Mouse (Mus musculus) urinary bladder, postnatal 10 days (tissue): ENCODE results near the gene Dbil5.
"Not testable (repeated sequence)": the region's sequence is repeated elsewhere in the genome, so short reads cannot be mapped to it uniquely, and the experiment has no call there.

Source experiments
- DNase-seq: peaks from one replicate; pipeline ENCODE4 v3.0.0; 2022; ENCODE audit warnings: low spot score

Gene Dbil5

GRCm38 (mm10) chr11:76217390-76217800 is at the start of gene Dbil5, which contains the start of gene Gemin4:
Gene Dbil5 (plus strand): TSS chr11:76217608.
Gene Gemin4 (minus strand): TSS chr11:76217664.
- peak; percentile 90 for DNase-seq

DNA sequence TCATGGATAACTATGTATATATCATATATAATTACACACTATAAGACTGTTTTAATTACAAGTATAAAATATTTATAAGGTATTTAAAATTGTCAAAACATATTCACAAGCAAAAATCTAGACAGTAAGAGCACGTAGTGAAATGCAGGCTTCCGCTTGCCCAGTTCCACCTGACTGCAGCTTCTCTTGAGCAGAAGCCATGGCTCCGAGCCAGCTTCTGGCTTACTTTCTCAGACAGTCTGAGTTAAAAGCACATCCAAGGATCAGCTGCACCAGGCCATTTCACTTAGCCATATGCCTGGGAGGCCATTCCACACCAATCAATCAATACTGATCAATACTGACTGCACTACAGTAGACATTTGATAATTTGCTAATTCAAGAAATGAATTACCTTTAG is 48.4 kb upstream of the Dbil5 start:
- no peak for DNase-seq

DNA sequence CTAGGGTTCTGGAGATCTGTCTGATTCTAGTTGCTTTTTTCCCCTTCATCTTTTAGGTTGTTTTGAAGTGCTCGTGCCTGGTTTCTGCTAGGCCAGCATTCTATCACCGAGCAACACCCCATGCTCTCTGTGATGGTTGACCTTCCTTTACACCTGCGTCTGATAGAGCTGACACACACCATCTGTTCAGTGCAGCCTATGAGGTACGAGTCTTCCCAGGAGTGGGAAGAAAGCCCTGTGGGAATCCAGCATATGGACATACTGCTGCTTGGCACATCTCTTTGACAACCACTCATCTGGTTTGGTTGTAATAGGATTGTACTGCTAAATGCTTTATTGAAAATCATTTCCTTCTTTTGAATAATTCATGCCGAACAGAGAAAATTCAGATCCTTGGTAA is 47.2 kb upstream of the Dbil5 start:
- no peak for DNase-seq

DNA sequence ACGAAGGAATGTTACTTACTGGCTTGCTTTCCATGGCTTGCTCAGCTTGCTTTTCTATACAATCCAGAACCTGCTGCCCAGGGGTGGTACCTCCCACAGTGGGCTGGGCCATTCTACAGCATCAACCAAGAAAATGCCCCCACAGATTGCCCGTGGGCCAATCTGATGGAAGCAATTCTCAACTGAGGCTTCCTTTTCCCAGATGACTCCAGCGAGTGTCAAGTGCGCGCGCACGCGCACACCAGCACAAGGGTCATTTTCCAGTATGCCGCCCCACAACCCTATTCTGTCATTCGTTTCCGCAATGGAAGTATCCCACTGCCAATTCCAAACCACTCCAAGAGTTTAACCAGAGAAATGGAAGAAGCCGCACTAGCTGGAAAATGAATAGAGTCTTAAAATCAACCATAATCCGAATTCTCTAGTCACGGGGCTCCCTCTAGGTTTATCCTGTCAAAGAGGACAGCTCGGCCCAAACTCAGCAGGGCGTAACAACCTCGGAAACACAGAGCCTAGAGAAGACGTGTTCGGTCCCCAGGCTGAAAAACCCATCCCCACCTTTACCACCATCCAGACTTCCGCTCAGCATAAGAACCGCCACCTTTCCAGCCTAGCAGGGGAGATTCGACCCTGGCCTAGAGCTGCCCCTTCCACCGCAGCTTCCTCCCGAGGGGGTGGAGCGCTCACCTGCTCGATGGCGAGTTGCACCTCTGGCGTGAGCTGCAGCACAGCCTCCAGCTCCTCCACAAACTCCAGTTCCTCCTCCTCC is 38.5 kb upstream of the Dbil5 start:
- DNase-seq, result no peak

- DNase-seq, result peak; percentile 39
Measured at GRCm38 (mm10) chr11:76179495-76180145, 37.8 kb upstream of the Dbil5 start, which contains the start of the genes Vps53 and Fam57a. Gene Vps53 (minus strand): TSS chr11:76179647. Gene Fam57a (plus strand): TSS chr11:76179671.

DNA sequence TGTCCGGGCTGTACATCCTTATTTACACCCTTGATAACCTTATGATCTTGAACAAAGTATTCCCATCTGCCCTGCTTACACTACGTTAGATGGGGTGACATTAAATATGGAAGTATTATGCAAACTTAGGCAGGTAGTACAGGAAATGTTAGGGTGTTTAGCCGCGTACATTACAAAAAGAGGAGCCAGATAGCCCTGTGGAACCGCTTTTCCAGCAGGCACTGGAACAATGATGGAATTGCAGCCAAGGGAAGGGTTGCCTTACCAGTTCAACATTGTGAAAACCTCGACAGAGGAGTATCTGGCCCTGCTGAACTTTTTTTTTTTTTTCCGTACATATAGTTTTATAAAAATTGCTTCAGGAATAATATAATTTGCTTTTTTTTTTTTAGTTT is 37.3 kb upstream of the Dbil5 start:
- no peak for DNase-seq

DNA sequence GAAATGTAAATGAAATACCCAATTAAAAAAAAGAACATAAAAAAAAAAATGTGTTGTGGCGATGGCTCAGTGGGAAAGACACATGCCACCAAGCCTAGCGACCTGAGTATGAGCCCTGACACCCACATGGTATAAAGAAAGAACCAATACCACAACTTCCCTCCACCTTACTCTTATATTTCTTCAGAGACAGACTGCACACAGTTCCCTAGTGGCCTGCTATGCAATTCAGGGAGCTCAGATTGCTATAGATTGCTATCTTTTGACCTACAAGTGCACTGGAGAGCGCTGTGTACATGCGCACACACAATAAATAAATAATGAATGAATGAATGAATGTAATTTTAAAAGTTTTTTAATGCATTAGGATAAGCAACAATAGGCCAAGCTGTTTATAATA is 33.7 kb upstream of the Dbil5 start:
- DNase-seq, result no peak

- no peak for DNase-seq
Measured at GRCm38 (mm10) chr11:76186908-76187307, 30.5 kb upstream of the Dbil5 start.

DNA sequence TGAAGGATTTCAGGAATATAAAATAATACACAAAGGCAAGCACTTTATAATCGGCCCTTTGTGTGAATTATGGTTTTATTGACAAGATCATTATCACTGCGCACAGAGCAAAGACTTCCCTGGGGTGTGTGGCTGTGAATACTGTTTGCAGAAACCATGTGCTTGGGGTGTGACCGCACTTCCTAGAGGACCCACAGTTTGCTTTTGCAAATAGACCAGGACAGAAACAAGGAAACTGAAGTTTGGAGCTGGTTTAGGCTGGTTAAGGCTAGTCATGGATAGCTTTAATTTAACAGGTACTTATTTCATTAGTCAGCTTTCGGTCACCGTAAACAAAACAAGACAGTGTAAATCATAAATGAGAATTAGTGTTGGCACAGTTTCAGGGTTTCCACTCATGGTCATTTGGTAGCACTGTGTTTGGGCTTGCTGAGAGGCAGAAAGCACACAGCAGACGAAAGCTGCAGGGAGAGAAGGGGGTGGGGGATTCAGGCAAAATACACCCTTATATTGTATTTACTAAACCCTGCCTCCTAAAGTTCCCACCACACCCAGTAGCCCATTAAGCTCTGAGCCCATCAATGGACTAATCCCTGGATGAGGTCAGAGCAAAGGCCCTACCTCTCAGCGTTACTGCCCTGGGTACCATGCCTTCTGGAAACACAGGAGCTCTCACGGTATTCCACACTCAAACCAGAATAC is 21.0 kb upstream of the Dbil5 start:
- DNase-seq, result no peak

GRCm38 (mm10) chr11:76196977-76197469 is 20.4 kb upstream of the Dbil5 start:
- no peak for DNase-seq

- peak; percentile 40 for DNase-seq
Measured at GRCm38 (mm10) chr11:76201761-76202674, 15.4 kb upstream of the Dbil5 start.

DNA sequence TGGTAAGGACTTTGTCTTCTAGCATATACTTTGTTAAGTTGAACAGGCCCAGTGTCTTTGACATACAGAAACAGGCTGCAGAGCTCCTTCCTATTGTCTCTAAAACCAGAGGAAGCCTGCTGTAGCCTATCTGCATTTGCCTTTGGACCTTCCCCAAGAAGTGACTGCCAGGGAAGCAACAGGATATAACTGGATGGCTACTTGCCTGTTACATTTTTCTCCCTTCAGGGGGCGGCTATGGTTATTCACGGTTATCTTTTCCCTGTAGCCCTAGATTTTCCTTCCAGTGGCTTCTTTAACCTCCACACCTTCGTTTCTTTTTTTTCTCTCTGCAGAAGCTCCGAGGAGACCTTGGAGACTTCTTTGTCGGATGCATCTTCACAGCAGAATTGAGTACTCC is 10.6 kb upstream of the Dbil5 start:
- DNase-seq, result no peak

- no peak for DNase-seq
Measured at GRCm38 (mm10) chr11:76210228-76210985, 7.0 kb upstream of the Dbil5 start.

- DNase-seq, result not testable (repeated sequence)
Measured at GRCm38 (mm10) chr11:76211595-76211994, 5.8 kb upstream of the Dbil5 start.

DNA sequence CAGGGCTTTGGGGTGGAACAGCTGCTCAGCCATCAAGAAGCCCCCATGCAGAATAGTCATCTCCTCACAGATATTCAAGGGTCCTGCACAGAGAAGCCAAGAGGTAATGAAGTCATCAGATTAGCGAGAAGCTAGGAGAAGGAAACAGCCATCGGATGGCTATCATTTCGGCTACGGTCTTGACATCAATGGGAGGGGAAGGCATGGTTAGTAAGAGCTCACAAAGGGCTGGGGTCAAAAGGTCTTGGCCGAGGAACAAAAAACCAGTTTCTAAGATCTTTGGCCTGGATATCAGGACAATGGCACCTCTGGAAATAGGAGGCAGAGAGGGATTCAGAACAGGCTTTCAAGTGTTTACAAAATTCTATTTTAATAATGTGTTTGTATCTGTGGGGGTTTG is 3.6 kb upstream of the Dbil5 start:
- DNase-seq, result no peak

GRCm38 (mm10) chr11:76215011-76215410 is 2.4 kb upstream of the Dbil5 start:
- DNase-seq, result no peak

- DNase-seq, result no peak
Measured at GRCm38 (mm10) chr11:76216049-76216540, 1.3 kb upstream of the Dbil5 start.

DNA sequence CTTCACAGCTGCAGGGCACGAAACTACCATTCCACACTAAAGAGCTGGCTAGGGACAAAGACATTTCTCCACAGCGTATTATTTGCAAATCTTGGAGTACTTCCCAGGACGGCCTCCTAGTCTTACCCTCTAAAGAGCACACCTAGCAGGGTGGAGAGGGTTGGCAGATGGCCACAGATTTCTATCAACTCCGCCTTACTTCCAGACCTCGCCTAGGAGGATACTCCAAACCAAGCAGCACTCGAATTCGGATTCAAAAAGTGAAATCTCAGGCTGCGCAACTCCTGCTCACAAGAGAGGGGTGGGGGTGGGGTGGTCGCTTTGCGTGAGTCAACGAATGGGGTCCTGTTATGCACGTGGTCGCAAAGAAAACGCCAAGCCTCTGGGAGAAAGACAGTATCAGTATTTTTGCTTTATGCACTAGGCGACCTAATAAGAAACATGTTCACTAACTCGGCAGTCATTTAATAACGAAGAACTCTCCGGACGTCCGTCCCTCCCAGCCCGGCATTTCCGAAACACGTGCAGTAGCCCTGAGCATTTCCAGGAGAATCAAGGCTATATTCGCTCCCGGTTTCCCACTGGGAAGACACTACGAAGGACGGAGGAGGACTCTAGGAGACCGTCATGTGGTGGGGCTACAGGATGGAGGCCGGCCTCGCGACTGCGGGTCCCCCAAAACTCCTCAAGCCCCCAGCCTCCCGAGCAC is 573 bp upstream of the Dbil5 start:
- no peak for DNase-seq

- DNase-seq, result no peak
Measured at GRCm38 (mm10) chr11:76224631-76225030, 7.2 kb downstream of the Dbil5 start.

- no peak for DNase-seq
Measured at GRCm38 (mm10) chr11:76225051-76225450, 7.6 kb downstream of the Dbil5 start.
